ENCODE assay signal across 8 mouse cellular contexts in genomic region chr16:90284916-90285315, GRCm38 (mm10). TPM values are rescaled to one million over a fixed set of nuclear protein-coding genes. Genes with fewer than 3 reads are reported as not detected.
DNase-seq lines count a peak whose midpoint lies in the region; ATAC-seq and TF ChIP-seq lines count a peak whose summit lies in the region.

No protein-coding gene starts in this region.

- H3K4me2 ChIP-seq in liver, postnatal 0 days (ENCODE audit: low read depth, low read length): peak overlapping the region; percentile 94

- H3K4me1 ChIP-seq in kidney, adult 2 months (ENCODE audit: control insufficient read depth, insufficient read depth, low read length): peaks cover 26% of the 10 kb centered on the region
- H3K4me1 ChIP-seq in cortical plate, adult 2 months (ENCODE audit: control insufficient read depth, insufficient read depth, low read length): peaks cover 9% of the 10 kb centered on the region
- H3K4me1 ChIP-seq in liver, postnatal 0 days (ENCODE audit: insufficient read depth): peaks cover 36% of the 10 kb centered on the region

- WGBS in kidney, adult 2 months: 5% methylated on average over 15 of the region's 15 CpGs
- WGBS in liver, postnatal 0 days (ENCODE audit: insufficient replicate concordance): 9% methylated on average over 15 of the region's 15 CpGs

- H3K9ac ChIP-seq in liver, postnatal 0 days (replicated peaks): peak overlapping the region; percentile 99

- no peaks in the 10 kb centered on the region for H3K9me3 ChIP-seq in liver, postnatal 0 days (ENCODE audit: low read length)

- TF ChIP-seq POLR2A in kidney, adult 2 months (IDR thresholded peaks at IDR 0.05; ENCODE audit: low read depth, low read length): no peak
- TF ChIP-seq POLR2A in cortical plate, adult 2 months (IDR thresholded peaks at IDR 0.05; ENCODE audit: extremely low read depth, insufficient read depth, low read length): no peak

- H3K36me3 ChIP-seq in kidney, adult 2 months (ENCODE audit: control insufficient read depth, insufficient read depth, low read length): no peaks in the 10 kb centered on the region
- no peaks in the 10 kb centered on the region for H3K36me3 ChIP-seq in liver, postnatal 0 days (replicated peaks; ENCODE audit: insufficient read depth, low read length)

- TF ChIP-seq CTCF in kidney, adult 2 months (conservative IDR thresholded peaks at IDR 0.05; ENCODE audit: insufficient read depth, insufficient read length, low read depth, low read length): no peak
- no peak for TF ChIP-seq CTCF in cortical plate, adult 2 months (IDR thresholded peaks at IDR 0.05; ENCODE audit: extremely low read depth, insufficient read depth, low read length)
- TF ChIP-seq CTCF in liver, postnatal 0 days (IDR thresholded peaks at IDR 0.05; ENCODE audit: low read depth): no peak

- no peak for ATAC-seq in liver, postnatal 0 days

- no peak for TF ChIP-seq EP300 in liver, postnatal 0 days (IDR thresholded peaks at IDR 0.05; ENCODE audit: low read depth)

- no peaks in the 10 kb centered on the region for H3K27me3 ChIP-seq in kidney, adult 2 months (replicated peaks; ENCODE audit: control insufficient read depth, insufficient read depth, low read length)
- no peaks in the 10 kb centered on the region for H3K27me3 ChIP-seq in liver, postnatal 0 days (ENCODE audit: insufficient read depth, low read length)

- H3K4me3 ChIP-seq in kidney, adult 2 months (ENCODE audit: insufficient read depth, low read depth, low read length): peak overlapping the region; percentile 84
- peak overlapping the region; percentile 49 for H3K4me3 ChIP-seq in cortical plate, adult 2 months (ENCODE audit: insufficient read depth, low read length)
- peak overlapping the region; percentile 99 for H3K4me3 ChIP-seq in liver, postnatal 0 days (ENCODE audit: low read depth, low read length)

- H3K27ac ChIP-seq in kidney, adult 2 months (ENCODE audit: insufficient read depth, low read depth, low read length): peak overlapping the region; percentile 74
- H3K27ac ChIP-seq in cortical plate, adult 2 months (ENCODE audit: insufficient read depth, low read length): no peak overlapping the region
- peak overlapping the region; percentile 99 for H3K27ac ChIP-seq in liver, postnatal 0 days (ENCODE audit: low read depth)

- peak; percentile 26 for DNase-seq in kidney, adult 2 months
- DNase-seq in kidney, adult 9 months: no peak
- peak; percentile 15 for DNase-seq in heart, postnatal 4 days
- no peak for DNase-seq in liver, postnatal 0 days
- no peak for DNase-seq in right cerebral cortex, adult 2 months (ENCODE audit: low spot score in 2 of 2)
- no peak for DNase-seq in spleen, adult 12 weeks (ENCODE audit: low spot score)
- DNase-seq in ovary, postnatal 36 days (ENCODE audit: low spot score): no peak

RNA-seq across cellular contexts. Expression of gene Scaf4, which starts 0.6 kb away (rescaled TPM):
- polyA plus RNA-seq in kidney, adult 2 months (2012; rRNA removed): 31.3 TPM in 2 replicates
- polyA plus RNA-seq in cortical plate, adult 2 months (2012; rRNA removed): 40.1 and 42.1 TPM in 2 replicates
- 10 to 100 TPM; 31.1 to 36.3 TPM for total RNA-seq in heart, postnatal 4 days (2021)
- polyA plus RNA-seq in liver, postnatal 0 days (2015; fragmentation: Nextera tagmentation; extraction: Ambion mirVana): 6.2 TPM in 2 replicates

Comparison
In these comparisons a context has a peak if more than half of its experiments do, and no peak if none do; other contexts are left out.
1. DNase-seq: peak in kidney, adult 2 months (single experiment) and heart, postnatal 4 days (single experiment); none in kidney, adult 9 months (single experiment), liver, postnatal 0 days (single experiment), right cerebral cortex, adult 2 months (0 of 2), spleen, adult 12 weeks (single experiment) and ovary, postnatal 36 days (single experiment).
2. H3K4me3 ChIP-seq: peak in every context shown above with its lines; median percentile 99 in liver, postnatal 0 days; 84 in kidney, adult 2 months; 49 in cortical plate, adult 2 months.